Mouse (Mus musculus) stomach, postnatal 0 days (tissue): ENCODE data around the gene Ndc1.

Experiments
- CTCF ChIP-seq: IDR thresholded peaks from 2 replicates; pipeline ENCODE4 v1.5.1; 2016; ENCODE audit warnings: antibody characterized with exemption, low read depth, mild to moderate bottlenecking, moderate library complexity
- EP300 ChIP-seq: optimal IDR thresholded peaks from 2 replicates; pipeline ENCODE3; 2016; ENCODE audit warnings: antibody characterized with exemption

DNA sequence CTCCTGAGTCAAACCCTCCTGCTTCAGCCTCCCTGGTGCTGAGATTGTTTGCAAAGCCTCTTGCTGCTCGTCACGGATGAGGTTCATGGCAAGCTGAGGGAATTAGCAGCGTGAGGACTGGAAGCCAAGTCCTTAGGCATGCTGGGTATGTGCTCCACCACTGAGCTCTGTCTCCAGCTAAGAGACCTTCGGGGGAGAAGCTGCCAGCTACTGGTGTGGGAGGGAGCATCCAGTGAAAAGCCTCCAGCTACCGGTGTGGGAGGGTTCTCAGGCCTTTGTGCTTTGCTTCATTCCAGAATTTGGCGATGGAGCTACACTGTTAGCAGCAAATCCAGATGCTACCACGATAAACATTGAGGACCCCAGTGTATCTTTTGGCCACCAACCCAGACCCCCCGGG is 48.9 kb upstream of the Ndc1 start:
- TF ChIP-seq CTCF (no peak), EP300 (no peak)
